Mouse (Mus musculus) limb, embryonic 10.5 days (tissue): Measurements from ENCODE around the gene Chkb. TPM values are rescaled to one million over a fixed set of nuclear protein-coding genes. Genes with fewer than 3 reads are reported as not detected.
"Not testable (repeated sequence)": the region's sequence is repeated elsewhere in the genome, so short reads cannot be mapped to it uniquely, and the experiment has no call there.

Experiments
- DNase-seq: peaks from one replicate; pipeline ENCODE4 v3.0.0-alpha.2; 2017; ENCODE audit warnings: low spot score
- H3K27ac ChIP-seq: fragments of 300-500 bp; sonication (generic); 2 replicates; pipeline ENCODE4 v1.5.1; 2016; ENCODE audit warnings: mild to moderate bottlenecking
- H3K27me3 ChIP-seq: fragments of 300-500 bp; sonication (generic); 2 replicates; pipeline ENCODE4 v1.6.1; 2016; ENCODE audit warnings: low read depth, mild to moderate bottlenecking; ENCODE audit not compliant: poor library complexity, severe bottlenecking
- H3K36me3 ChIP-seq: fragments of 300-500 bp; sonication (generic); 2 replicates; pipeline ENCODE4 v1.6.1; 2016; ENCODE audit warnings: mild to moderate bottlenecking, moderate library complexity
- H3K4me1 ChIP-seq: fragments of 300-500 bp; sonication (generic); 2 replicates; pipeline ENCODE4 v1.6.1; 2016
- H3K4me3 ChIP-seq: fragments of 300-500 bp; sonication (generic); 2 replicates; pipeline ENCODE4 v1.5.1; 2016; ENCODE audit warnings: mild to moderate bottlenecking, moderate library complexity
- H3K9me3 ChIP-seq: fragments of 300-500 bp; sonication (generic); replicated peaks from 2 replicates; pipeline ENCODE4 v1.6.1; 2016; ENCODE audit warnings: mild to moderate bottlenecking
- WGBS: fragments of 180-500 bp; shearing (Covaris S2); methylation state at CpG from one replicate; pipeline ENCODE4 v1.1.7; 2016; 5-methylcytosine and 5-hydroxymethylcytosine counted together
- polyA plus RNA-seq: library from polyadenylated mRNA; unstranded; fragments of >200 nt; fragmentation: Nextera tagmentation; extraction: Ambion mirVana; gene quantifications from 2 replicates; pipeline ENCODE4 v1.2.1, GENCODE M21; 2016

Chkb gene
- polyA plus RNA-seq, 1 experiment from 2014 or later: 41.9 TPM

DNA sequence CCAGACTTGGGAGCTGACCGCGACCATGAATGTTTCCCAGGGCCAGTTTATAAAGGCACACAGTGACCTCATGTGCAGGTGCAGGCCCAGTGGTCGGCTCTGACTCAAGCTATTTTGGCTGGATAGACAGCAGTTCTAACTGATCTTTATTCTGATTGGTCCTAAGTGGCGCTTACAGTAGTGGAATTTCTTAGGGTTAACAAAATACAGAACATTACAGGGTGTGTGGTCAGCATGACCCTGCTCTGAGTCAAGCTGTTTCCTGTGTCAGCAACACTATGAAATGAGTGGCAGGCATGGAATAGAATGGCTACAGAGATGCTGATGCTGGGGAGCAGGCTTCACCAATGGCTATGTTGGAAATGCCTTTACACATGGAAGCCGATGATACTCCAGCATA is 6.2 kb upstream of the Chkb start:
- DNase-seq: no peak
- no peaks in the 10 kb centered on the region for H3K36me3 ChIP-seq
- H3K27ac ChIP-seq: no peak overlapping the region
- no peak overlapping the region for H3K4me3 ChIP-seq
- H3K9me3 ChIP-seq: no peaks in the 10 kb centered on the region
- H3K4me1 ChIP-seq: no peaks in the 10 kb centered on the region
- H3K27me3 ChIP-seq: no peaks in the 10 kb centered on the region
- WGBS: 89% methylated on average over 5 of the region's 5 CpGs

DNA sequence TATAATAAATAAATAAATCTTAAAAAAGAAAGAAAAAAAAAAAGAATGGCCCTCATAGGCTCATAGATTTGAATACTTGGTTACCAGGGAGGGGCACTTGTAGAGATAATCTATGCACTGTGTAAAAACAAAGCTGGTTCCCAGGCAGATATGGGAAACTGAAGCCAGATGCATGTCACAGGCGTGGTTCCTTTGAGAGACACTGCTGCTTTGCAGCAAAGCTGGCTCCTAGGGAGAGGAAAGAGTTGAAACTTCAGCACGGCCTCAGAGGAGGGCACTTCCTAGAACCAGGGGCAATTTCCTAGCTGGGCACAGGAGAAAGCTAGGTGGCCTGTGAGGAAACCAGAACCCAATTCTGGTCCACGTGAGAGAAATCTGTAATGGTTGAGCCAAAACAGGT is 4.4 kb upstream of the Chkb start:
- H3K4me1 ChIP-seq: no peaks in the 10 kb centered on the region; the same call in 1 of the 2 replicates

DNA sequence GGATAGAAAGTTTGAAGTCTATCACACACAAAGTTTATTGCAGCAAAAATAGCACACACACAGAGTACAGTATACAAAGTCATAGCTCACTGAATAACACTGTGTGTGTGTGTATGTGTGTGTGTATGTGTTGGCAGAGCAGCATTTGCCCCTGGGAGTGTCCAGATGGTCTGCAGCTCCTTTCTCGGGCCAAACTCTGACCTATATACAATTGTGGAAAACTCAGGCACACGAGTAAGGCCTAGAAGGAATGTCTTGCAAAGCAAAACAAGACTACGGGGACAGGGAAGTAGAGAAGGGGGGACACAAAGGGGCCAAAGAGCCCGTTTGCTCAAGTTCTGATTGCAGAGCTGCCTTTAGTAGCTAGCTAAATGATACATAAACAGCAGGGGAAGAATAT is 3.2 kb upstream of the Chkb start:
- WGBS: 89% methylated on average over 4 of the region's 4 CpGs
- Histone ChIP-seq H3K36me3 (peaks cover 2% of the 10 kb centered on the region; the same call in 1 of the 2 replicates), H3K27ac (no peak overlapping the region), H3K4me3 (no peak overlapping the region), H3K9me3 (no peaks in the 10 kb centered on the region), H3K27me3 (no peaks in the 10 kb centered on the region), H3K4me1 (peaks cover 10% of the 10 kb centered on the region)
- DNase-seq: no peak

More for the DNA sequence above, 4.4 kb upstream of the Chkb start:
- Histone ChIP-seq H3K27ac (no peak overlapping the region), H3K4me3 (no peak overlapping the region), H3K36me3 (no peaks in the 10 kb centered on the region), H3K9me3 (no peaks in the 10 kb centered on the region), H3K27me3 (no peaks in the 10 kb centered on the region)
- 71% methylated on average over 3 of the region's 3 CpGs for WGBS
- DNase-seq: no peak

DNA sequence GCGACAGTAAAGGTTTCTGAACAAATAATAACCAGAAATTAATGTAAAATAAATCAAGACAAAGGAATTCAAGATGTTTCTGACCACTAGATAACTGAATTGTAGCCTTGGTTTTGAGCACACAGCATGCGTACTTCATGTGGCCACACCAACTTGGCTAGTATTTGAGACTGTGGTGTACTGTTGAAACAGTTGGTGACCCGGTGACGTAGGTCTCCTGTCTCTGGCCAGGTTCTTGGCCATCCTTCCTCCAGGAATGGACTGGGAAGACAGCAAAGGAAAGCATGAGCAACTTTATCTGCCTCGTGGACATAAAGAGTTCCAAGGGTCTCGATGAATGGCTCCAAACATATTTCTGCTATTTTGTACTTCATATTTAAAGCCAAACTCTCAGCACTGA is 2.1 kb upstream of the Chkb start:
- H3K9me3 ChIP-seq: no peaks in the 10 kb centered on the region
- WGBS: 92% methylated on average over 6 of the region's 6 CpGs
- DNase-seq: no peak

GRCm38 (mm10) chr15:89431271-89431670 is 1.6 kb upstream of the Chkb start:
- Histone ChIP-seq H3K9me3 (no peaks in the 10 kb centered on the region), H3K4me1 (peaks cover 15% of the 10 kb centered on the region), H3K4me3 (no peak overlapping the region), H3K27me3 (no peaks in the 10 kb centered on the region), H3K36me3 (peaks cover 19% of the 10 kb centered on the region), H3K27ac (no peak overlapping the region)
- 90% methylated on average over 3 of the region's 3 CpGs for WGBS
- no peak for DNase-seq

More for the DNA sequence above, 2.1 kb upstream of the Chkb start:
- H3K4me1 ChIP-seq: peaks cover 11% of the 10 kb centered on the region
- H3K27me3 ChIP-seq: no peaks in the 10 kb centered on the region
- H3K4me3 ChIP-seq: no peak overlapping the region
- H3K27ac ChIP-seq: no peak overlapping the region
- H3K36me3 ChIP-seq: peaks cover 13% of the 10 kb centered on the region

- DNase-seq, H3K27me3 ChIP-seq, H3K4me3 ChIP-seq, H3K27ac ChIP-seq, H3K9me3 ChIP-seq: not testable (repeated sequence)
- 84% methylated on average over 9 of the region's 9 CpGs for WGBS
- Histone ChIP-seq H3K4me1 (peaks cover 20% of the 10 kb centered on the region), H3K36me3 (peaks cover 24% of the 10 kb centered on the region)
Observed at GRCm38 (mm10) chr15:89430771-89431170, 1.1 kb upstream of the Chkb start.

DNA sequence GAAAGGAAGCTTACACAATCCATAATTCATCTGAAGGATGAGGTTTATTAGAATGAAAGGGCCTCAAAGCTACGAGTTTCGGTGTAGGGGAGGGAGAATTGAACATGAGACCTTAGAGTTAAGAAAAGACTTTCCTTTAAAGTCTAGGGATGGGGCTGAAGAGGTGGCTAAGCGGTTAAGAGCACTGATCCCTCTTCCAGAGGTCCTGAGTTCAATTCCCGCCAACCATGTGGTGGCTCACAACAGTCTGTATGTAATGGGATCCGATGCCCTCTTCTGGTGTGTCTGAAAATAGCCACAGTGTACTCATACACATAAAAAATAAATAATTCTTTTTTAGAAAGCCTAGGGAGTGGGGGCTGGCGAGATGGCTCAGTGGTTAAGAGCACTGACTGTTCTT is 633 bp upstream of the Chkb start:
- no peak for DNase-seq
- H3K4me1 ChIP-seq: peaks cover 24% of the 10 kb centered on the region
- peak overlapping the region; percentile 88 for H3K4me3 ChIP-seq
- peaks cover 25% of the 10 kb centered on the region for H3K36me3 ChIP-seq
- 42% methylated on average over 6 of the region's 6 CpGs for WGBS
- no peaks in the 10 kb centered on the region for H3K27me3 ChIP-seq
- no peaks in the 10 kb centered on the region for H3K9me3 ChIP-seq
- peak overlapping the region; percentile 94; the same call in 1 of the 2 replicates for H3K27ac ChIP-seq

- no peaks in the 10 kb centered on the region for H3K9me3 ChIP-seq
- WGBS: 6% methylated on average over 22 of the region's 22 CpGs
- H3K4me1 ChIP-seq: peaks cover 32% of the 10 kb centered on the region
- H3K27me3 ChIP-seq: no peaks in the 10 kb centered on the region
- H3K27ac ChIP-seq: peak overlapping the region; percentile 94
- H3K36me3 ChIP-seq: peaks cover 25% of the 10 kb centered on the region
- no peak for DNase-seq
- peak overlapping the region; percentile 88 for H3K4me3 ChIP-seq
Observed at GRCm38 (mm10) chr15:89428821-89429351, 822 bp downstream of the Chkb start.

- no peak overlapping the region for H3K27ac ChIP-seq
- peaks cover 32% of the 10 kb centered on the region for H3K4me1 ChIP-seq
- DNase-seq: no peak
- H3K4me3 ChIP-seq: peak overlapping the region; percentile 88
- H3K36me3 ChIP-seq: peaks cover 25% of the 10 kb centered on the region
- no peaks in the 10 kb centered on the region for H3K9me3 ChIP-seq
- no peaks in the 10 kb centered on the region for H3K27me3 ChIP-seq
- 82% methylated on average over 19 of the region's 19 CpGs for WGBS
Observed at GRCm38 (mm10) chr15:89428136-89428790, 1.4 kb downstream of the Chkb start.

DNA sequence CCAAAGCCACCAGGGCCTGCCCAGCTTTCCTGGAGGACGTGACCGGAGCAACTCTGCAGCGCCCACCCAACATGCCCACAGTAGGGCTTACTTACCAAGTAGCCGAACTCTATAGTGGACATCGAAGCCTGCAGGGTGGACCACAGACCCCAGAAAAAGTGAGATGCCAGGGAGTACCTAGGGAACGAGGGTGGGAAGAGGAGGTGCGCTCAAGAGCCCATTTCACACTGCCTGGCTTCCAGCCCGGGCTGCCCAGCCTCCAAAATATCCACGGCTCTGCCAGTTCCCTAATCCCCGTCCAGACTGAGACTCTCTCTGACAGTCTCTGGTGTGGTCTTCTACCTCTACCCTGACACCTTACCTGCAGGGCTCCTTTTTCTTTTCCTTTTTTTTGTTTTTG is 3.0 kb downstream of the Chkb start:
- 95% methylated on average over 10 of the region's 10 CpGs for WGBS
- H3K36me3 ChIP-seq: peaks cover 25% of the 10 kb centered on the region
- no peak overlapping the region for H3K4me3 ChIP-seq
- H3K9me3 ChIP-seq: no peaks in the 10 kb centered on the region
- H3K27me3 ChIP-seq: no peaks in the 10 kb centered on the region
- no peak overlapping the region for H3K27ac ChIP-seq
- H3K4me1 ChIP-seq: peaks cover 32% of the 10 kb centered on the region
- no peak for DNase-seq

DNA sequence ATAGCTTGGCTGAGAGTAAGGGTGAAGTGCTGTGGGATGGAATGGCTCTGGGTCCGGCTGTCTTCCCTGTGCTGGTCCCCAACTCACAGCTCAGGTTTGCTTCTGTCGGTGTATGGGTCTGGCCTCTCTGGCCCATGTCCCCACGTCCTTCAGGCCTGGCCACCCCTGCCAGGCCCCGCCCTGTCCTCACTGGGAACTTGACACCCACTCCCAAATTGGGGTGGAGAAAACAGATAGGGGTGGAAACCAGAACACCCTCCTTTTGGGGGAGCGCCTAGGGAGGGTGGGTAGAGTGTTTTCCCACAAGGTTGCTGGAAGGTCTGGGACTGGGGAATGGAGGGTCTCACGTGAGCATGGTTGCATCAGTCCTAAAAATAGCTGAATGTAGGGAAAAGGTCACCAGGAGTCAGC is 4.0 kb downstream of the Chkb start, which contains the start of gene Cpt1b:
Cpt1b (minus strand) TSS at position 153 of the 411 bp plus-strand sequence.
- Histone ChIP-seq H3K4me3 (peak within 1 kb of the TSS; percentile 33), H3K27me3 (no peaks in the 10 kb centered on the region), H3K36me3 (peaks cover 25% of the 10 kb centered on the region), H3K9me3 (no peaks in the 10 kb centered on the region), H3K4me1 (peaks cover 32% of the 10 kb centered on the region), H3K27ac (no peak within 1 kb of the TSS)
- no peak for DNase-seq
- 18% methylated on average over 6 of the region's 6 CpGs for WGBS

DNA sequence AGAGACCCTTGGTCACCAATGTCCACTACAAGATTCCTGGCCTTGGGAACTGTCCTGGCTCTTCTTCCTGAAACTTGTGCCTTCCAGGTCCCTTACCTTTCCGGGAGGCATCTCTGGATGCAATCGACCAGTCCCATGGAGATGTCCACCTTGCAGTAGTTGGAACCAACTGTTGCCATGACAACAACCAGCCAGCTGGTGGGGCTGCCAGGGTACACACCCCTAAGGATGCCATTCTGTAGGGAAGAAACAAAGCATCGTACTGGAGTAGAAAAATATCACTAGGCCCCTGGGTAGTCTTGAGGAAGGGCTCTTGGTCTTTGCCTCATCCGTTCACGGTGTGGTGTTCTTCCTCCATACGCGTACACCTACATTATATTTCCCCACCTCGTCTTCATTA is 5.1 kb downstream of the Chkb start:
- H3K4me3 ChIP-seq: no peak overlapping the region; the same call in 1 of the 2 replicates
- no peak for DNase-seq
- no peaks in the 10 kb centered on the region for H3K27me3 ChIP-seq
- peaks cover 35% of the 10 kb centered on the region for H3K36me3 ChIP-seq
- peaks cover 32% of the 10 kb centered on the region for H3K4me1 ChIP-seq
- no peak overlapping the region for H3K27ac ChIP-seq
- H3K9me3 ChIP-seq: no peaks in the 10 kb centered on the region
- WGBS: 85% methylated on average over 8 of the region's 8 CpGs

GRCm38 (mm10) chr15:89421938-89422337 is 7.8 kb downstream of the Chkb start:
- no peaks in the 10 kb centered on the region for H3K9me3 ChIP-seq
- H3K4me3 ChIP-seq: no peak overlapping the region
- H3K36me3 ChIP-seq: peaks cover 31% of the 10 kb centered on the region
- no peak for DNase-seq
- H3K4me1 ChIP-seq: peaks cover 21% of the 10 kb centered on the region
- no peak overlapping the region for H3K27ac ChIP-seq
- 93% methylated on average over 9 of the region's 9 CpGs for WGBS
- no peaks in the 10 kb centered on the region for H3K27me3 ChIP-seq
